Mouse (Mus musculus) brain, embryonic 18.5 days (tissue): Measurements from ENCODE around the gene Ostf1.
A peak's percentile ranks its signal among the peaks of the same experiment; 100 is the strongest.

Experiments used
- DNase-seq: peaks from one replicate; pipeline ENCODE4 v3.0.0-alpha.2; 2012; ENCODE audit warnings: low read depth, low spot score

The Ostf1 gene

GRCm38 (mm10) chr19:18631644-18632219, at the start of gene Ostf1, which contains the start of gene Nmrk1:
Gene Ostf1 (minus strand): TSS chr19:18631823.
Gene Nmrk1 (plus strand): TSS chr19:18631950.
- peak; percentile 72 for DNase-seq

GRCm38 (mm10) chr19:18673116-18673515, 41.5 kb upstream of the Ostf1 start:
- no peak for DNase-seq

GRCm38 (mm10) chr19:18672498-18672897, 40.9 kb upstream of the Ostf1 start:
- DNase-seq, result no peak

DNA sequence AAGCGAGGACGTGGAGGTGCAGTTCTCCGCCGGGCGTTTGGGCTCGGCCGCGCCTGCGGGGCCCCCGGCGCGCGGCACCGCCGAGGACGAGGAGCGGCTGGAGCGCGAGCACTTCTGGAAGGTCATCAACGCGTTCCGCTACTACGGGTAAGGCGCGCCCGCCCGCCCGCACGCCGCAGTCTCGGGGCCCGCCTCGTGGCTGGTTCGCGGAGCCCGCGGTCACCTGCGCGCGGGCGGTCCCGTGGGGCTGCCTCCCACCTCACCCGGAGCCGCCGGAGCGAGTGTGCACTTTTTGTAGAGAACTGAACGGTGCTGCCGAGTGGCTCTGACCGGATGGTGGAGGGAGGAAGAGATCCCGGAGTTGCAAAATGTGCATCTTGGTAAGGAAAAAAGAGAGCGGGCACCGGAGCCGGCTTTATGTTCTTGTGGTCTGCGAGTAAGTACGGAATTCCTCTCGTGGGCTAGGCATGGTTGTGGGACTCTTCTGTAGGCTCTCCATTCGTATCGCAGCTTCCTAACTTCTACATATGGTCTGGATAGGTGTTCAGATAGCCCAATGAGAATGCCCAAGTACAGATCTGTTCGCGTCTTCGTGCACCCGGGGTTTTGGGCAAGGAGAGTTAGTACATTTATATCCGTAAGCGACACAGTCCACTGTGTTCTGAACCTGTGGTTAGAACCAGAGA, 39.6 kb upstream of the Ostf1 start:
- DNase-seq, result no peak

GRCm38 (mm10) chr19:18670608-18671007, 39.0 kb upstream of the Ostf1 start, which contains the start of gene Carnmt1:
Gene Carnmt1 (plus strand): TSS chr19:18670764.
- DNase-seq, result peak; percentile 93

- DNase-seq, result no peak
Observed at GRCm38 (mm10) chr19:18669551-18669950, 37.9 kb upstream of the Ostf1 start.

- no peak for DNase-seq
Observed at GRCm38 (mm10) chr19:18666966-18667365, 35.3 kb upstream of the Ostf1 start.

- no peak for DNase-seq
Observed at GRCm38 (mm10) chr19:18663904-18664303, 32.3 kb upstream of the Ostf1 start.

GRCm38 (mm10) chr19:18661683-18662082, 30.1 kb upstream of the Ostf1 start:
- DNase-seq, result no peak

GRCm38 (mm10) chr19:18660466-18660865, 28.8 kb upstream of the Ostf1 start:
- DNase-seq, result no peak

GRCm38 (mm10) chr19:18659349-18659748, 27.7 kb upstream of the Ostf1 start:
- DNase-seq, result no peak

DNA sequence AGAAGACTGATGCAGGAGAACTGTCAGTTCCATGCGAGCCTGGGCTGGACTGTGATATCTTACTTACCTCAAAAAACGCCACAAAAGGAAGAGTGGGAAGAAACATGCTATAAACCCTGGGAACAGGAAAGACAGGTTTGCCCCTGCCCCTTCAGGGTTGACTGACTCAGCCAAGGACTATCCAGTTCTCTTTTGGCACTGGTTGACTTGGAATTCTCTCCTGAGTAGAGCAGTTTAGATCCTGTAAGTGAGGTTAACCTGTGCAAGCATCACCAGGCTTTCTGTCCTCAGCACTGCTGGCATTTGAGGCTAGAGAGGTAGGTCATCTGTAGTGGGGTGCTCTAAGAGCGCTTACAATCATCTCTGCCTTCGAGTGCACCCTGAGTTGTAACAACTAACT, 26.9 kb upstream of the Ostf1 start:
- DNase-seq, result no peak

GRCm38 (mm10) chr19:18655999-18656398, 24.4 kb upstream of the Ostf1 start:
- DNase-seq, result no peak

GRCm38 (mm10) chr19:18654984-18655383, 23.4 kb upstream of the Ostf1 start:
- no peak for DNase-seq

GRCm38 (mm10) chr19:18654330-18654729, 22.7 kb upstream of the Ostf1 start:
- no peak for DNase-seq

DNA sequence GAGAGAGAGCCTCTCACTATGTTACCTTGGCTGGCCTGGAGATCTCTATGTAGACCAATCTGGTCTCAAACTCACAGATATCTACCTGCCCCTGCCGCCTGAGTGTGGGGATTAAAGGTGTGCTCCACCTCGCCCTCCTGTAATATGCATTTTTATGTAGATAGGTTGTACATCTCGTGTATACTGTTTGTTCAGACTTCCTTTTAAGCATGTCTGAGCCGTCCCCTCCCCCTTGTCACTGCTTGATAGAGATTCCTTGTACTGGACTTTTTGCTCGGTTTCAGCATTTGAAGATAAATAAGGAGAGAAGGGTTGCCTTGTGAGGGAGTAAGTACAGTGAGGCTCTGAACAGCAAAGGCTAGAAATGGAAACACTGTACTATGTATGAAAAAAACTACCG, 21.4 kb upstream of the Ostf1 start:
- no peak for DNase-seq

- DNase-seq, result no peak
Observed at GRCm38 (mm10) chr19:18652592-18652991, 21.0 kb upstream of the Ostf1 start.

GRCm38 (mm10) chr19:18650473-18650872, 18.9 kb upstream of the Ostf1 start:
- no peak for DNase-seq

GRCm38 (mm10) chr19:18649955-18650354, 18.3 kb upstream of the Ostf1 start:
- DNase-seq, result no peak

- DNase-seq, result no peak
Observed at GRCm38 (mm10) chr19:18648558-18648945, 16.9 kb upstream of the Ostf1 start.

DNA sequence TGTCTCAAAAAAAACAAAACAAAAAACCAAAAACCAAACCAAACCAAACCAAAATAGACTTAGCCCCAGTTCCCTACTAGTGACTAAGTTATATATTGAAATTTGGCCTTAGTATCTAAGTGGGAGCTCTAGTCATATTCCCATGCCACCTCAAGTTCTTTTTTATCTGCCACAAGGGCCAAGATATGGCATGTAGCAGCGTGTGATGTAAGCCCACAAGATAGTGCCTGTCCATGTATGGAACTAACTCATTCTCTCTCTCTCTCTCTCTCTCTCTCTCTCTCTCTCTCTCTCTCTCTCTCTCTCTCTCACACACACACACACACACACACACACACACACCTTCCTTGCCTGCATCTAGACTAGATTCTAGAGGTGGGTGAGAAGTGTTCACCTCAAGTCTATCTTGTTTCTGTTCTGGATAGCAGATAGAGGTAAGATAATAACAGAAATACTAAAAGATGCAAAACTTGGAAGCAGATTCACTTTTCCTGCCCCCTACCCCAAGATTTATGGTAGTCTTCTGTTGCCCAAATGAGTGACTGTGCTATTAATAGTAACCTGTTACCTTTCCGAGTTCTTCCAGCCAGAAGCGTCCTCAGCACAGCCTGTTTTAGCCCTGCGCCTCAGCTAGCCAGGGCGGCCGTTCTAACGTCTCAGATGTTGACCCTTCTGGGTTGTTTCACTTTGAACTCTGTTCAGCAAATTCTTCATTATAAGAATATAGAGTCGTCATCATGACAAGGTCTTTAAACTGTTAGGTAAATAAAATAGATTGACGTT, 16.3 kb upstream of the Ostf1 start:
- no peak for DNase-seq

- no peak for DNase-seq
Observed at GRCm38 (mm10) chr19:18646853-18647420, 15.3 kb upstream of the Ostf1 start.
